Mouse (Mus musculus) hematopoietic stem cell, adult 5-6 weeks (primary cell): ENCODE results near the gene Pxdc1. TPM values are rescaled to one million over a fixed set of nuclear protein-coding genes. Genes with fewer than 3 reads are reported as not detected.

Experiments
- ATAC-seq, 2 experiments: fragments of 125-278 bp in 1 of 2; replicated peaks in 1 of 2; 2 replicates each; pipeline ENCODE4 v1.8.0; 2016 to 2017; ENCODE audit warnings: inconsistent platforms in 2 of 2, mild to moderate bottlenecking in 2 of 2, moderate number of reproducible peaks in 2 of 2, low read depth in 1 of 2, moderate TSS enrichment in 1 of 2; ENCODE audit not compliant: low FRiP score in 2 of 2, poor library complexity in 2 of 2, severe bottlenecking in 2 of 2, insufficient read depth in 1 of 2, low TSS enrichment in 1 of 2
- total RNA-seq: library from RNA; stranded (forward); fragments of 172-1452, 232-1000 nt; gene quantifications from 2 replicates; pipeline ENCODE4 v1.2.3, GENCODE M21; 2017

The Pxdc1 gene
- total RNA-seq: not detected in 2 replicates

DNA sequence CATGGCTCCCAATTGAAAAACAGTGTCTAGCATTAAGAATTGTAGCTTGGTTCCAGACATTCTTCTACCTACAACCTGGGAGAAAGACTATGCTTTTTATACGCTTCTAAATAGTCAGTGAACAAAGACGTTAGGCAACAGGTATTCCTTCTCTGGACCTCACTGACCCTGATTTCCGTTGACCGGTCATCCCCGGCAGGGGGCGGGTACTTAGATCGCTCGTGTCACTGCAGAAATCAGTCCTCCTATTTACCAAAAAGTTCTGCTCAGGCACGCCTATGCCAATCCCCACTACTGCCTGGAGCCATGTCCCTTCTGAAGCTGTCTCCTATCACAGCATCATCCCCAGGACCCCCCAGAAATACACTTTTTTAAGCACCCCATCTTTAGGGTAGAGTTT is at the start of gene Pxdc1:
TSS of gene Pxdc1 (minus strand) at position 96 of the 400 bp plus-strand sequence.
- ATAC-seq: no peak

- no peak for ATAC-seq
These were observed 47.3 kb upstream of the Pxdc1 start for GRCm38 (mm10) chr13:34700630-34701029.

DNA sequence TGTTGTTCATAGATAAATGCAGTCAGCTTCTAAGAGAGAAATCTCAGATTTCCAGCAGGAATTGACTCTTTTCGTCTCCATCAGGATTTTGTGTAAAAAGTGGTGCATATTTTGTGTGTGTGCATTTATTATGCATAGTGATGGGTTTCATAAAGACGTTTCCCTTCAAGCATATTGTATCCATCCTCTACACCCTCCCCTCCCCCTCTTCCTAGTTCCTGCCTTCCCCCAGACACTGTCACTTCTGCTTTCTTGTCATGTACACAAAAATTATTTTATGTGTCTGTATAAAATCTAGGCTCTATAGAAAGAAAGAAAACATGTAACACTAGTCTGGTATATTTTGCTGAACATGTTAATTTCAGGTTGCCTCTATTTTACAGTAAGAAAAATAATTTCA is 46.8 kb upstream of the Pxdc1 start:
- no peak for ATAC-seq

DNA sequence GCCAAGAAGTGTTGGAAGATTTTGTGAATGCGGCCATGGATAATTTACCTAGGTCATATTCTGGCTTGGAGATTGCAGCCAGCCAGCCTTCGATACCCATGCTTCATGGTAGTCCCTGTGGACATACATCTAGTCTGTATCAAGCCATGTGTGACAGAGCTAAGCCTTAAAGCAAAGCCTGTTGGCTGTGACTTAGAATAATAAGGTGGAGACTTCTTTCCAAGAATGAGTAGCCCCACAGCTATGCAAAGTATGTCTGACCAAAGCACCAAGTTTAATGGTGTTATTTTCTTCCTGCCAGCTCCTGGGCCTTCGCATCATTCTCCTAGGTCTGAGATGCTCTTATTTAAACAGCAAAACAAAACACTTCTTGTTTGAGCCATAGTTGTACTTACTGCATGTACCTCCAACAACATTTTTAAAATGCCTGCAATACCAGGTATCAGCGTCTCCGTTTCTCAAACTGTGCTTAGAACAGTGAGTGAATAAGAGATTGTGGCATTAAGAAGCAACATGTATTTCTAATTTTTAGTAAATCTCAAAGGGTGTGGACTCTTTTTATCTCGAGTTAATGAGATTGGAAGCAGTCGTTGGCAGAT is 43.5 kb upstream of the Pxdc1 start:
- ATAC-seq: no peak

DNA sequence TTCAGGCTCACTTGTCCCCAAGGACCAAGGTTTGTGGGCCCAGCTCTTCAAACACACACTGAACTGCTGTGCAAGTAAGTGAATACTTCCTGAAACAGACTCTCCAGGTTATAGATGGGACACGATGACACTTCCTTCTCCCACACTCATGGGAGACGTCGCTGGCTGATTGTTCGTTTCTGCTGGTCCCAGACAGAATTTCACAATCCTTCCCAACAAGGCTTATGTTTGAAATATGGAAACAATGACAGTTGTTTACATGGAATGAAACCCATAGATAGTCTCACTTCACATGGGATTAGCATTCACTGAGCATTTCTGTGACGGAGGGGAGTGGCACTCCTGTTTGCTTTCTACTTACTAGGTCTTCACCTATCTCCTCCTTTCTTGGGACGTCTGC is 39.8 kb upstream of the Pxdc1 start:
- ATAC-seq: no peak

DNA sequence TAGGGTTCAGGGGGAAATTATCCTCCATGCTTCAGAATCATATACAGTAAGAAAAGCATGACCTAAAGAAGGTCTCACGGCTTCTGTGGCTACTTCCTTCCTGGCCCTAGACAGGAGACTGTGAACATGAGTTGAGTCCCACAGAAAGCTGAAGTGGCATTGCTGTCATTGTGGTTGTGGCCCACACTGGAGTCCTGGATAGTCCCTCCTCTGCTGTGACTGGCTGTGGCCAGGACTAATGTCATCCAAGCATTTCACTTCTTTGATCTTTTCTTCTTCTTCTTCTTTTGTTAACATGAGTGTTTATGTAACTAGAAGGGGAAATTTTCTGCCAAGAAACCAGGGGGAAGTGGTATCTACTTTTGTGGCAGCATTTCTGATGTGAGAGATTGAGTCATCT is 37.8 kb upstream of the Pxdc1 start:
- ATAC-seq: peak; percentile 96

DNA sequence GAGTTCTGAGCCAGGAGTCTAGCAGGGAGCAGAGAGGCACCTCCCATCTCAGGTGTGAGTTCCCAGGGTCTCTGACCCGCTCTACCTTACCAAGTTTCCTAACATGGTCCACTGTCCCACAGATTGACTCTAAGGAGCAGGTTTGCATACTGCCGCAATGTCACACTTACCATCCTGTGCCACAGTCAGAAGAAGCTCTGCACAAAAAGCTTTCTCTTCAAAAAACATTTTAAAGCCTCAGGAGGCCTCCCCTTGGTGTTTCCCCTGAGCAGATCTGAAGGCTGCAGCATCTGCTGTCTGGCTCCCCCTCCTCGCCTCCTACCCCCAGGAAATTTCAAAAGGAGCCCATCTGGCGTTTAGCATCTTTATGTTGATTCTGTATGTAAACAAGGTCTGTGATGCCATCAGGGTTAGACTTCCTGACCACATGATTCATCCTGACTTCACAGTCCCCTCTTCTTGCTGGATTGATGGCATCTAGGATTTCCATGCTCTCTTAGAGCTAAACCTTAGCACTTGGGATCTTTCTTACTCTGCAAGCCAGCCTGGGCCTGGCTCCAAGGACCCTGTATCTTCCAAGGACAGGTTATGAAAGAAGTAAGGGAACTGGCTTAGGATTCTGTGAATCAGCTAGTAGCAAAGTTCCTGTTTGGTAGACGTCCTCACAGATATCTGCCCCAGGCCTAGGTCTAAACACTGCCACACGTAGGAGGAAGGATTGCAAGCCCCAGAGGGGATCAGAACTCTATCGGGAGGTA is 31.9 kb upstream of the Pxdc1 start:
- no peak for ATAC-seq

- no peak for ATAC-seq
These were observed 30.6 kb upstream of the Pxdc1 start for GRCm38 (mm10) chr13:34683762-34684488.

DNA sequence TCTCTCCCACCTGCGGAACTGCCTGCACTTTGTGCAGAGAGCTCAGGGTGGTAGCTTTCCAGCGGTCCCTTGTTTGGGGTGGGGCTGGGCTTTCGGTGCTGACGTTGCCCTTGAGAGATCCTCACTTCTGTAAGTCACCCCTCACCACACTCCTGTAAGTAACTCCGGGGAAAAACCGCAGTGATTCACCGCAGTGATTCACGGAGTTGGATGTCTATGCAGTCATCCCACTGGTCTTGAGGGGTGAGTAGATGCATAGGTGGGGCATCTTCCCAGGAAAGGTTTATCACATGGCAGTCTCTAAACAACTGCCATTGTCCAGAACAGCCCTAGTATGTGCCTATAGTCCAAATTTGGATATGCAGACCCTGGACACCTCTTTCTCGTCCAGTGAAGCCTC is 30.0 kb upstream of the Pxdc1 start:
- no peak for ATAC-seq

DNA sequence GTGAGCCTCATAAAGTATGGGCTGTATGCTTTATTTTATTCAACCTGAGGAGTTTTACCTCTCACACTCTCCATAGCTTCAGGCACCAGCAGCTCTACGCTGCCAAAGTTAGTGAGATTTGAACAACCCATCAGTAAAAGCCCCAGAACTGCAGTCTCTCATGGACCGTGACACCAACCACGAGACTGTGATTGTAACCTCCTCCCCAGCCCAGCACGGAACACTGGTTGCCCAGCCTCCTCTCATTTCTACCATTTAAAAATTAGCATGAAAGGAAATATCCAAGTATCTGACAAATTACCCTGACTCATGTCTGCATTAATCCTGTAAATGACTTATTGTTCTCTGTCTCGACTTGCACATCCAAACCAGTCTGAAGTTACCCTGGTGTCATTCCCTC is 23.2 kb upstream of the Pxdc1 start:
- ATAC-seq: no peak

- no peak for ATAC-seq
These were observed 22.6 kb upstream of the Pxdc1 start for GRCm38 (mm10) chr13:34675847-34676383.

- no peak for ATAC-seq
These were observed 20.1 kb upstream of the Pxdc1 start for GRCm38 (mm10) chr13:34673354-34673753.

DNA sequence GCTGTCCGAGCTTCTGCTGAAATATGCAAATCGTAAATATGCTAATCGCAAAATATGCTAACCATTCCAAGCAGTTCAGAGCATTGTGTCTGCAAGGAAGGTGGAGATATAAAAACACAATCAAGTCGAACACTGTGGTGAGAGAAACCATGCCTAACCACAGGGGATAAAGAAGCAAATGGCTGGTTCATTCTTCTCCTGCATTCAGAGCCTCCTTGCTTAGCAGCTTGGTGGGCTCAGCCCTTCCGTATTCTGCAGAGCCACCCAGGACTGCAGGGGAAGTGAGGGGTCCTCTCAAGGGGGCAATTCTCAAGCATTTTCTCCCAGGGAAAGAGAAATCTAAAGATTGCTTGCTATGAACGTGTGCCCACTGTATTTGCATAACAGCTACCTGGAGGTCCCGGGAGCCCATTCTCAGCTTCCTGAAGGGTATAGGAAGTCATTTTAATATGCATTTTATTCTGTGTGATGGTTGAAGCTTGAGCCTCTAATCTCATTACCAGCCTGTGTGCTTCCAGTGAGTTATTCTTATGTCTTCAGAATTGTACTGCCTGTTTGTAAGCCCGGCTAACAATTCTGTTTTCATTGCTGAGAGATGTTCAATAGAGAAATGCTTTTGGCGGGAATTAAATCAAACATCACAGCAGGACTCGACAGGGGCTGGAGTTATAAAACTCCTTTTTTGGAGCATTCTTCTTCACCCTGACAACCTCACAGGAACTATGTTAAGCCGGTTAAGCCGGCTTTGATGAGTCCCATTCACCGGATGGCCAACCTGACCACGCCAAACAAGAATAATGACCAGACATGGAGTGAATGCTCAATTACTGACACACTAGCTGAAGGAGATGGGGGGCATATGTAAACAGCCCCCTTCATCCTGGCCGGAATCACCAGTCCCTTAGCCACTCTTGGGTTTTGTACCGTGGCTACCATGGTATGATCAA is 16.9 kb upstream of the Pxdc1 start:
- no peak for ATAC-seq

DNA sequence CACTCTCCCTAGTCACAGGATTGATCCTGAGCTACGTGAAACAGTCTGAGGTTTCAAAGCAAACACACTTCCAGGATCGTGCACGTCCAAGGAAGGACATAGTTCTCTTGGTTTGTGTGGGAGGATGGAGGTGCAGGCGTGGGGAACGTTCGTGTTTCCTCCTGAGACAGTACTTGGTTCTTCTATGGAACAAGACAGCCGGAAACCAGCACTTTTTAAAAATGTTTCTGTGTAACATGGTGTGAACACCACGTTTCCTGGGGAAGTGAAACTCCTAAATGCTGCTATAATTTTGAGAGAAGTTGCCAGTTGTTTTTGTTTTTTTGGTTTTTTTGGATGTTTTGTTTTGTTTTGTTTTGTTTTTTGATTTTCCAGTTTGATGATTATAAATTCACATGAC is 13.9 kb upstream of the Pxdc1 start:
- peak; percentile 44 to 64; a peak in 3 of 4 replicates for ATAC-seq

- ATAC-seq: no peak
These were observed 11.8 kb upstream of the Pxdc1 start for GRCm38 (mm10) chr13:34665074-34665473.

- no peak for ATAC-seq
These were observed 10.5 kb upstream of the Pxdc1 start for GRCm38 (mm10) chr13:34663762-34664161.

GRCm38 (mm10) chr13:34659507-34659906 is 6.2 kb upstream of the Pxdc1 start:
- no peak for ATAC-seq
